Mouse (Mus musculus) urinary bladder, adult 2 months (tissue): ENCODE data around the gene Stard3nl. TPM values are rescaled to one million over a fixed set of nuclear protein-coding genes. Genes with fewer than 3 reads are reported as not detected.
A peak's percentile ranks its signal among the peaks of the same experiment; 100 is the strongest.

Experiments used
- DNase-seq: peaks from one replicate; pipeline ENCODE4 v3.0.0; 2022; ENCODE audit warnings: low spot score
- polyA plus RNA-seq: library from polyadenylated mRNA; depleted of rRNA; stranded (reverse); fragments of >200 nt; gene quantifications from 2 replicates; pipeline ENCODE4 v1.2.3, GENCODE M21; 2012; rRNA removed

Gene Stard3nl
- polyA plus RNA-seq, result 60.0 and 69.5 TPM in 2 replicates

- DNase-seq, result peak; percentile 95
These were observed at the start of gene Stard3nl for GRCm38 (mm10) chr13:19395688-19396354. Stard3nl (minus strand) TSS chr13:19395795.

GRCm38 (mm10) chr13:19438040-19438439 is 42.4 kb upstream of the Stard3nl start:
- no peak for DNase-seq

DNA sequence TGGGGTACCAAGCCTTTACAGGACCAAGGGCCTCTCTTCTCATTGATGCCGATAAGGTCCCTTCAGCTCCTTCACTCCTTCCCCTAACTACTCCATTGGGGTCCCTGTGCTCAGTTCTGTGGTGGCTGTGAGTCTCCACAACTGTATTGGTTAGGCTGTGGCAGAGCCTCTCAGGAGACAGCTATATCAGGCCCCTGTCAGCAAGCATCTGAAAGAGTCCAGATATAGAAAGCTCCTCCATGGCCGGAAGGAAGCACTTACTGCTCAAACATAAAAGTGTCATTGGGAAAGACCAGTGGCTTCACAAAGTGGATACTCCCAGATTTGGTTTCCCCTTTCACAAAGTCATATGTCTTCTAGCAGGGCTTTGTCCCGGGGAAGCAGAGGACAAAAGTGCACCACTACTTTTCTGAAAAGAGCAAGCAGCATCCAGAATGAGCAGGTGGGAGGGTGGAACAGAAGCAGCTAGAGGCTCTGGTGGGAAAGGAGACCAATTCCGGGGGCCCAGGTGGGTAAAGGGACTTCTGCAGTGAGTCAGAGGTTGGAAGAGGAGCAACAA is 34.3 kb upstream of the Stard3nl start:
- no peak for DNase-seq

DNA sequence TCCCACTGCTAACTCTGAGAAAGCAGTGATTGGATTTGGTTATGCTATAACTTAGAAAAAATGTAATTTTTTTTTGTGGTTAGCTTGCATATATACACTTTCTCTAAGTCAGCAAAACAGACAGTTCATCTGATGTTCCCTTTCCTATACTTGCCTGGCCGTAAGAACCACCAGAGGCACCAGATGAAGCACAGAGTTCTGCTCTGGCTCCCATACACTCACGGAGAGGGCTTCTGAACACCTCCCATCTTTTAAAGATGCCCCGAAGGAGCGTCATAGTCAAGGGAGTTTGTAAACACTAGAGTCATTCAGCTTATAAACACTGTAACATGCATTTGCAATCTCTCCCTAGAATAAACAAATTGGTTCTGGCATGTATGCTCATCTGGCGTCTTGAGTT is 32.5 kb upstream of the Stard3nl start:
- no peak for DNase-seq

- DNase-seq, result no peak
These were observed 29.0 kb upstream of the Stard3nl start for GRCm38 (mm10) chr13:19424563-19424962.

- DNase-seq, result no peak
These were observed 26.9 kb upstream of the Stard3nl start for GRCm38 (mm10) chr13:19422521-19422920.

DNA sequence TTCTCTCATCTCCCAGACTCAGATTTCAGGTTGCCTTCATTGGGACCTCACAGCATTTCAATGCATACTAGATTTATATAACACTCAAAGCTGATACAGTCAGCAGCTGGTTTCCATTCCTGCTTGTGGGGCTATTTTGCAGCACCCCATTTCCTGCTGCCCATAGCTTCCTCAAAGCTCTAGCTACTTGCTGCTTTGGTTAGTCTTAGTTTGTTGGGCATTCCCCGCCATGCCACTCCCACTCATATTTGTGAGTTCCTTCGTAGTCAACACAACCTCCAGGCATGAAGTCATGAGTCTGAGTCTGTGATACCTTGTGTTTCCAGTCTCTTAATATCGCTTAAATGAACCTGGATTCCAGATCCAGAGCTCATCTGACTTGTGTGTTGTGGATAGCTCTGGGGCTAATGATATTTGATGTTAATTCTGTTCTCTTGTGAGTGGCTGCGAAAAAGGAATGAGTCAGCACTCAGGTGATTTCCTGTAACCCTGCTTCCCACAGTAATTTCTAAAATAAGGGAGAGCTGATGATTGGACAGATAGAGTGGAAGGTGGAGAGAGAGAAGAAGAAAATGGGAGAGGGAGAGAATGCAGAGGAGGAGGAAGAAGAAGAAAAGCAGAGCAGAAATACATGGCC is 22.4 kb upstream of the Stard3nl start:
- DNase-seq, result no peak

DNA sequence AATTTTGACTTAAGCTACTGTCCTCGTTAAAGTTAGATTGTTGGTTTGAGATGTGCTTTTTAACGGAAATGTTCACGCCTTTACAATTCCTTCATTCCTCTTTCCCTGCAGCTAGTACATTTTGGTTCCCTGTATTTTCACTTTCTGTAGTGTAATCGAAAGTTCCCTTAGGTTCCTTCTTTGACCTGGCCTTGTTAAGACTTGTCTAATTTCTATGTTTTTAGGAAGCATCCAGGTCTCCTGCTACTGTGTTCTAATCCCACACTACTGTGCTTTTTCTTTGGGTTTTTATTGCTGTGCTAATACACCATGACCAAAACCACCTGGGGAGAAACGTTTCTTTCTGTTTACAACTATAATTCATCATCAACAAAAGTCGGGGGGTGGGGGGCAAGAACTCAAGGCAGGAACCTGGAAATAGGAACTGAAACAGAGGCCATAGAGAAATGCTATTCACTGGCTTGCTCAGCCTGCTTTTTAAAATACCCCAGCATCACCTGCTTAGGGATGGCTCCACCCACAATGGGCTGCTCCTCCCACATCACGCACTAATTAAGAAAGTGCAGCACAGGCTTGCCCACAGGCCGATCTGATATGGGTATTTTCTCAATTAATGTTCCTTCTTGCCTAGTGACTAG is 20.4 kb upstream of the Stard3nl start:
- DNase-seq, result no peak

GRCm38 (mm10) chr13:19415337-19415736 is 19.7 kb upstream of the Stard3nl start:
- no peak for DNase-seq

DNA sequence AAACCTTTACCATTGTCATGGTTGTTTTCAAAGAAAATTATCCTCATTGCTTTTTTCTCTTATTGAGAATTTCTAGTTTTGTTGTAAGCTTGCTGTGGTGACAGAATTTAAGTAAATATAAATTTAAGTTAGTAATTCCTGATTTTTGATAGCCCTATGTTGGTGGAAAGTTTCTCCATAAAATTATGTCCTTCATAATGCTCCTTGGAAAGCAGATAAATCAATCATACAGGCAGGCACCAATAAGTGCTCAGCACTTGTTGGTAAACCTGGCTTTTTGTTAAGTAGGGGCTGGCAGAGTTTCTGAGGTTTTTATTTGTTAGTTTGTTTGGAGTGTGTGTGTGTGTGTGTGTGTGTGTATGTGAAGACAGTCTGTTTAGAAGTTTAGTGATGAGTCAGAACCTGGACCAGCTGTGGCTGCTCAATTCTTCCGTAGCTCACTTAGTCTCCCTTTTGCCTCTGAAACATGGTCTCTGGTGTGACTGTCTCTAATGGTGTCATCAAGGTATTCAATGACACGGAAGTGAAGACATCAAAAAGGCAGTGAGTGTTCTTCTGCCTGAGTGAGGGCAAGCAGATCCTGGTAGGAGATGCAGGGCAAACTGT is 16.8 kb upstream of the Stard3nl start:
- DNase-seq, result no peak

DNA sequence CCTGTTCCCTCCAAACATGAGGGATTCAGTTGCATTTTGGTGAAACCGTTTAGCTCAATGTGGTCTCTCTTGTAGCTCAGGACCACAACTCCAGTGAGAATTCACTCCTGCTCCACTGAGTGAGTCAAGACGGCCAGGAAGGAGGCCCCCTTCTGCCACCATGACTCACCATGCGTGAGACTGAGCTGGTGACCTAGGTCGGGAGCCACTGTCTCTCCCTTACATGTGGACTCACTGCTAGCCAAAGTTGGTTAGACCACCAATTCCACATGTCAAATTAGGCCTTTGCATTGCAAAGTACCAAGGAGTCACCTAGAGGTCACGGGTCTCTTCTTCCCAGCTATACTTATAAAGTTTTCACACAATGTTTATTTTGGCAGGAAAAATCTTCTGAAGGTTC is 16.3 kb upstream of the Stard3nl start:
- DNase-seq, result no peak

DNA sequence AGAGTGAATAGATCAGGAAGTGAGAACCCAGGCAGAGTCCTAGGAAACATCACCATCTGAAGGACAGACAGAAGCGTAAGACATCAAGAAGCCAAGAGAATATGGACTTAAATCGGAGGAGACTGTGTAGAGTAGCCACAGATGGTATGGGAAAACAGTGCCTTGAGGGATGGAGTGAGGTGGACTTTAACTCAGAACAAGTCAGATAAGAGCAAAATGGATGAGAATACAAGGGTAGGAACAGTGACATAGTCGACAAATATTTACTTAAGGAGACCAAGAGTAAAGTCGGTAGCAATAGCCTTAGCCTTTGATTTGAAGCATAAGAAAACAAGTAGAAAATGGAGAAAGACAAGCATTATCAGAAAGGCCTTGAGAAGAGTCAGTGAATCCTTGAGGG is 15.1 kb upstream of the Stard3nl start:
- no peak for DNase-seq

GRCm38 (mm10) chr13:19407953-19408352 is 12.4 kb upstream of the Stard3nl start:
- DNase-seq, result no peak

DNA sequence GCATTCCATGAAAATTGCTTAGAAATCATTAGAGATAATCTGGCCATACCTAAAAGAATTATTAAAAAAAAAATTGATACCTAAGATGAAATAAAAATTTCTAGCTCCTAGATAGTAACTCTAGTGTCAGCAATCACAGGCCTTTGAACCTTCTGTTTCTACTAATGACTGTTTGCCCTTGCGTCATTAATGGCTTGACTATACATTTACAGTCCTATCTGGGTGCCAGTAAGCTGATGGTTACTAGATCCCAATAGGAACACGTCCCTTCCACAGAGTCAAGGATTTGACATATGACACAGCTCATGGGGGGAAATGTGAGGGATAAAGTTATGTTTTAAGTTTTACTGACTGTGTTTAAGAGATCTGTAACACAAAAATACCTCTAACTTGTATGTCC is 9.0 kb upstream of the Stard3nl start:
- DNase-seq, result no peak

DNA sequence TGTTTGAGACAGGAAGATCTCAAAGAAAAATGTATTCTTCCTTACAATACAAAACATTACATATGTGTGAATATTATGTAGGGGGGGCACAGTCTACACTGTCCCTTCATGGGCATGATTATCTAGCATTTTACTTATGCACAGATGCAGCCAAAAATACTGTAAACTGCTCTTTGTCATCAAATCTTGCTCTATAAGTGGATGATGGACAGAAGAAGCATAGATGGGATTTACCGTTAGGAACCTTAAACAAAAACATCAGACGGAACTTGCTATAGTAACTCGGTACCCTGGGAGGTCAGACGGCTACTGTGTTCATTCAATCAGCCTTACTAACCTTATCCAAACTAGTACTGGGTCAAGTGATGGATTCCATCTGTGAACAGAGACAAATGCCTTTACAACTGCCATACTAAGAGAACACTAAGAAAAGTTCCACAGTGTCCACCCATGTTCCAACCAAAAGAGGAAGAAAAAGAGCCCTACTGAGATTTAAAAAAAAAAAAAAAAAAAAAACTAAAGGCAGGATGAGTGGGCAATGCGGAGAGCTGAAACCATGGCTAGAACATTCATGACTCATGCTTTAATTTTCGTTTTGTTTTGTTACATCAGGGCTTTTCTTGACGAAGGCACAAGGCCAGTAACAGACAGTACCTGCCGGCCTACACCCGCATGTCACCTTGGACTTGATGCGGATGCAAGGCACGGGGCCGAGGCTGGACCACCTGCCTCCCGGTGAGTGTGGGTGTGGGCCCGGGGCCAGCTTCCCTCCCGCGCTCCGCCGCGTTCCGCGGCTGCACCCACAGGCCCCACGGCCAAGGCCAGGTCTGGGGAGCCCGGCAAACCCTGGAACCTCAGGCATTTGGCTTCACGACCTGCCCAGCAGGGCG is 552 bp downstream of the Stard3nl start:
- DNase-seq, result no peak

- DNase-seq, result no peak
These were observed 1.4 kb downstream of the Stard3nl start for GRCm38 (mm10) chr13:19394171-19394570.

- DNase-seq, result no peak
These were observed 1.9 kb downstream of the Stard3nl start for GRCm38 (mm10) chr13:19393731-19394130.

- DNase-seq, result no peak
These were observed 4.0 kb downstream of the Stard3nl start for GRCm38 (mm10) chr13:19391608-19392007.

DNA sequence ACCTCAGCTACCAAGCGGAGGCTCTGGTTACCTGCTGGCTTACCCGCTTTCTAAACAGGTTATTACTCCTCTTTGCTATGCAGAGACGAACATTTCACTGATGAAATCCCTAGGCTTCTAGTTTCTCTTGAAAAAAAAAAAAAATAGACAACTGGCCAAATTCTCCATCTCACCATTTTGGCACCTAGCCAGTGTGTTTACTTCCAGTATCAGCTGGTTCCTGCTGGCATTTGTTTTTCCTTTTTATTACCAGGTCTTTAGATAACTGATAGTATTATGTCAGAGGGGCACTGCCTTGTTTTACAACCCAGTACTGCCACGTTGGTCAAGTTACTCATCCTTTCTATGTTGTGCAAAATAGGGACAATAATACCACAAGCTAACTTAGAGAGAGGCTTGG is 5.3 kb downstream of the Stard3nl start:
- no peak for DNase-seq

DNA sequence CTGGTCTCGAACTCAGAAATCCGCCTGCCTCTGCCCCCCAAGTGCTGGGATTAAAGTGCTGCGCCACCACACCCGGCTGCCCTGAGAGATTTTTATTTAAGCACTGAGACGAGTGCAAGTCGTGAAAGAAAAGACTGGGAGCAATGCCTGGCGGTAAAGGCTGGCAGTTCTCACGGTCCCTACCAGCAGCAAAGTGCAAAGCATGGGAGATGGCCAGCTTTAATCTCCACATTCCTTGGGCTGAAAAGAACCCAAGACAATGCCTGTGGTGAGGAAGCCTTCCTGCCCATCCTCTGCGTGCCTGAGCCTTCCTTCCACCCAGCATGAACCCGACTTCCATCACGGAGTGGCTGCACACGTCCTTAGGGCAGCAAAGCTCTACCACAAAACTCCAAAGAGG is 5.7 kb downstream of the Stard3nl start:
- DNase-seq, result no peak

- DNase-seq, result no peak
These were observed 6.2 kb downstream of the Stard3nl start for GRCm38 (mm10) chr13:19389434-19389833.
